Mouse (Mus musculus) ES-Bruce4 (cell line): ENCODE measurements around the gene Smim27.

Source experiments
- CTCF ChIP-seq: IDR thresholded peaks from one replicate; pipeline ENCODE4 v1.8.1; 2011; ENCODE audit warnings: low read depth, low read length
- POLR2A ChIP-seq: IDR thresholded peaks from one replicate; pipeline ENCODE4 v1.8.1; 2011; ENCODE audit warnings: low read length; ENCODE audit not compliant: insufficient read depth

GRCm38 (mm10) chr4:40278880-40279275 is 9.5 kb downstream of the Smim27 start:
- TF ChIP-seq CTCF (no peak), POLR2A (no peak)
